Mouse (Mus musculus): ENCODE data around the gene Sumf1.
A peak's percentile ranks its signal among the peaks of the same experiment; 100 is the strongest.

DNA sequence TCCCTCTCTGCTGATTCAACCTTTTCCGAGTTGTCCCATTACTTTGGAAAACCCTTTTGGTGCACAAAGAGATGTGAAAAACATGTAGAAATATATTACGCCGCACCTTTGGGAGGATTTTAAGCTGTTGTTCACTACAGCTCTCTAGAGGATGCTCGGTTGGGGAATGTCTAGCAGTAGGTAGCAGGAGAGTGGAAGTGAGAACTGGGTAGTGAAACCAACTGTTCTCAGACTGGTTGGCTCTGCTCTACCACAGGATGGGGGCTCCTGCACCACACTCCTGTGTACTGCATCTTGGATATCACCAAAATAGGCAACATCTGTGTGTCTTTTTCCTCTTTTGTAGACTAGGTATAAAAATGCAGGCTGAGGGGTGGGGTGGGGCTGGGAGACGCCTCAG lies 37.5 kb upstream of the Sumf1 start:
- TF ChIP-seq CTCF (conservative IDR thresholded peaks at IDR 0.05 in 1 of 2, IDR thresholded peaks at IDR 0.05 in 1 of 2; ENCODE audit: low read depth in 2 of 2, low read length in 2 of 2) (no peak), POLR2AphosphoS2 (IDR thresholded peaks at IDR 0.05; ENCODE audit: low read depth, low read length) (no peak), SIN3A (IDR thresholded peaks at IDR 0.05; ENCODE audit: low read length) (peak; percentile 67), USF1 (IDR thresholded peaks at IDR 0.05; ENCODE audit: low read depth, low read length) (no peak), HCFC1 (IDR thresholded peaks at IDR 0.05; ENCODE audit: low read depth, low read length) (no peak)

Data from CH12.LX (cell line).